ENCODE assay signal across 8 mouse cellular contexts in genomic region chr2:163285762-163286161, GRCm38 (mm10).
DNase-seq lines count a peak whose midpoint lies in the region; ATAC-seq and TF ChIP-seq lines count a peak whose summit lies in the region.

No protein-coding gene starts in this region.

- TF ChIP-seq RAD21 in CH12.LX (IDR thresholded peaks at IDR 0.05; ENCODE audit: low read depth, low read length): no peak

- in situ Hi-C loops in CH12.LX (cut with MboI; ENCODE audit: low pct_ligation_motif_present, low pct_unique_long_range_greater_than_20kb, low sequenced_read_pairs): no loop called here

- peak overlapping the region in 1 of 3 experiments; percentile 26 for H3K4me3 ChIP-seq in CH12.LX (replicated peaks in 1 of 3; ENCODE audit: low read depth in 2 of 3, low read length in 2 of 3, poor library complexity in 1 of 3)
- peak overlapping the region; percentile 36 for H3K4me3 ChIP-seq in heart, embryonic 16.5 days (ENCODE audit: low read length)
- no peak overlapping the region for H3K4me3 ChIP-seq in liver, embryonic 16.5 days (ENCODE audit: low read depth, low read length)
- H3K4me3 ChIP-seq in forebrain, embryonic 10.5 days: no peak overlapping the region

- peak; percentile 53 for DNase-seq in adrenal gland, postnatal 14 days
- no peak for DNase-seq in adrenal gland, adult 8-10 months
- DNase-seq in CH12.LX (ENCODE audit: extremely low read depth): peak; percentile 5
- DNase-seq in thymus, adult 18-20 months: no peak
- DNase-seq in forebrain, embryonic 10.5 days (ENCODE audit: extremely low spot score, low spot score): no peak
- DNase-seq in right cerebral cortex, postnatal 36 days (ENCODE audit: low spot score in 2 of 2): no peak

- no peaks in the 10 kb centered on the region for H3K79me2 ChIP-seq in CH12.LX (replicated peaks; ENCODE audit: control insufficient read depth, extremely low read depth, insufficient read depth, poor library complexity, severe bottlenecking)

- H3K27ac ChIP-seq in CH12.LX (ENCODE audit: insufficient read depth, low read depth): no peak overlapping the region
- H3K27ac ChIP-seq in heart, embryonic 16.5 days (ENCODE audit: low read length): peak overlapping the region; percentile 46
- H3K27ac ChIP-seq in liver, embryonic 16.5 days (ENCODE audit: low read length): no peak overlapping the region
- no peak overlapping the region for H3K27ac ChIP-seq in forebrain, embryonic 10.5 days

- no peaks in the 10 kb centered on the region for H3K36me3 ChIP-seq in CH12.LX (replicated peaks in 1 of 2; ENCODE audit: control insufficient read depth in 1 of 2, insufficient read depth in 1 of 2, low read length in 1 of 2)
- H3K36me3 ChIP-seq in heart, embryonic 16.5 days (ENCODE audit: control insufficient read depth, insufficient read depth): no peaks in the 10 kb centered on the region
- H3K36me3 ChIP-seq in liver, embryonic 16.5 days (ENCODE audit: control insufficient read depth, insufficient read depth): no peaks in the 10 kb centered on the region
- no peaks in the 10 kb centered on the region for H3K36me3 ChIP-seq in forebrain, embryonic 10.5 days (replicated peaks)

- H3K27me3 ChIP-seq in CH12.LX (replicated peaks): peaks cover 93% of the 10 kb centered on the region
- H3K27me3 ChIP-seq in heart, embryonic 16.5 days (ENCODE audit: control insufficient read depth, insufficient read depth, low read length): peaks cover 4% of the 10 kb centered on the region; the same call in 1 of the 2 replicates
- H3K27me3 ChIP-seq in liver, embryonic 16.5 days (ENCODE audit: control insufficient read depth, insufficient read depth, low read depth, low read length): no peaks in the 10 kb centered on the region
- peaks cover 29% of the 10 kb centered on the region for H3K27me3 ChIP-seq in forebrain, embryonic 10.5 days (ENCODE audit: poor library complexity, severe bottlenecking)

- H3K9me3 ChIP-seq in CH12.LX (replicated peaks; ENCODE audit: low read length): no peaks in the 10 kb centered on the region
- no peaks in the 10 kb centered on the region for H3K9me3 ChIP-seq in heart, embryonic 16.5 days (replicated peaks; ENCODE audit: control insufficient read depth, low read length)
- H3K9me3 ChIP-seq in liver, embryonic 16.5 days (replicated peaks; ENCODE audit: control insufficient read depth, low read length): no peaks in the 10 kb centered on the region
- H3K9me3 ChIP-seq in forebrain, embryonic 10.5 days: no peaks in the 10 kb centered on the region

- no peak for TF ChIP-seq POLR2A in CH12.LX (IDR thresholded peaks at IDR 0.05; ENCODE audit: low read depth, low read length)

- dilution Hi-C loops in CH12.LX (cut with MboI; ENCODE audit: extremely low pct_ligation_motif_present, extremely low pct_unique_long_range_greater_than_20kb, low sequenced_read_pairs): no loop called here

- peak; percentile 69 for ATAC-seq in heart, embryonic 16.5 days (replicated peaks; ENCODE audit: extremely low read depth, insufficient read depth, low FRiP score)
- ATAC-seq in liver, embryonic 16.5 days (ENCODE audit: low read depth): peak; percentile 51; the same call in 1 of the 2 replicates

- no peak for TF ChIP-seq EP300 in CH12.LX (IDR thresholded peaks at IDR 0.05; ENCODE audit: low read length)

- peak overlapping the region; percentile 45; the same call in 1 of the 2 replicates for H3K9ac ChIP-seq in CH12.LX (ENCODE audit: insufficient read depth, low read depth)
- H3K9ac ChIP-seq in heart, embryonic 16.5 days (ENCODE audit: low read length): no peak overlapping the region; the same call in 1 of the 2 replicates
- H3K9ac ChIP-seq in liver, embryonic 16.5 days (ENCODE audit: low read depth, low read length): no peak overlapping the region

- 32% methylated on average over 7 of the region's 7 CpGs for WGBS in heart, embryonic 16.5 days
- 26% methylated on average over 7 of the region's 7 CpGs for WGBS in liver, embryonic 16.5 days (ENCODE audit: insufficient replicate concordance)
- WGBS in forebrain, embryonic 10.5 days: 60% methylated on average over 7 of the region's 7 CpGs

- peak overlapping the region; percentile 12 for H3K4me2 ChIP-seq in CH12.LX (ENCODE audit: insufficient read depth, low read depth, poor library complexity, severe bottlenecking)
- peak overlapping the region; percentile 62 for H3K4me2 ChIP-seq in heart, embryonic 16.5 days (ENCODE audit: low read depth, low read length)
- no peak overlapping the region for H3K4me2 ChIP-seq in liver, embryonic 16.5 days (ENCODE audit: low read depth, low read length)

- H3K4me1 ChIP-seq in CH12.LX (ENCODE audit: control insufficient read depth in 1 of 2, insufficient read depth in 2 of 2): no peaks in the 10 kb centered on the region
- peaks cover 24% of the 10 kb centered on the region for H3K4me1 ChIP-seq in heart, embryonic 16.5 days (ENCODE audit: control insufficient read depth, insufficient read depth, low read length)
- no peaks in the 10 kb centered on the region for H3K4me1 ChIP-seq in liver, embryonic 16.5 days (ENCODE audit: control insufficient read depth, low read depth, low read length)
- H3K4me1 ChIP-seq in forebrain, embryonic 10.5 days: peaks cover 24% of the 10 kb centered on the region

- no peak for TF ChIP-seq CTCF in CH12.LX (conservative IDR thresholded peaks at IDR 0.05 in 1 of 2, IDR thresholded peaks at IDR 0.05 in 1 of 2; ENCODE audit: low read depth in 2 of 2, low read length in 2 of 2)

TF ChIP-seq in CH12.LX, 34 proteins besides CTCF, POLR2A, EP300 and RAD21:
- TF ChIP-seq MAX (IDR thresholded peaks at IDR 0.05; ENCODE audit: low read length) (peak; percentile 92), MEF2A (IDR thresholded peaks at IDR 0.05; ENCODE audit: borderline replicate concordance, low read depth, low read length) (no peak), BHLHE40 (IDR thresholded peaks at IDR 0.05; ENCODE audit: low read depth, low read length) (0 out of 2 replicates have a peak, but pooled peaks have one; percentile 49), HCFC1 (IDR thresholded peaks at IDR 0.05; ENCODE audit: low read depth, low read length) (peak; percentile 22; the same call in 1 of the 2 replicates), TBP (conservative IDR thresholded peaks at IDR 0.05; ENCODE audit: low read depth, low read length) (no peak)
TF ChIP-seq in CH12.LX: peak in this region for 3.

Comparison
In these comparisons a context has a peak if more than half of its experiments do, and no peak if none do; other contexts are left out.
1. DNase-seq: peak in adrenal gland, postnatal 14 days (single experiment) and CH12.LX (single experiment); none in adrenal gland, adult 8-10 months (single experiment), thymus, adult 18-20 months (0 of 2), forebrain, embryonic 10.5 days (single experiment) and right cerebral cortex, postnatal 36 days (0 of 2).